ENCODE assay signal across 8 mouse cellular contexts in genomic region chr13:70841421-70841904, GRCm38 (mm10). TPM values are rescaled to one million over a fixed set of nuclear protein-coding genes. Genes with fewer than 3 reads are reported as not detected.
DNase-seq lines count a peak whose midpoint lies in the region; ATAC-seq and TF ChIP-seq lines count a peak whose summit lies in the region.

Adamts16 (minus strand) TSS chr13:70841811.

- H3K36me3 ChIP-seq in ES-E14 (ENCODE audit: control insufficient read depth, insufficient read depth, low read length, poor library complexity, severe bottlenecking): no peaks in the 10 kb centered on the region
- no peaks in the 10 kb centered on the region for H3K36me3 ChIP-seq in limb, embryonic 14.5 days (ENCODE audit: control insufficient read depth, insufficient read depth, low read length)
- H3K36me3 ChIP-seq in stomach, embryonic 14.5 days (ENCODE audit: control insufficient read depth, insufficient read depth, low read length): no peaks in the 10 kb centered on the region

- H3K4me3 ChIP-seq in ES-E14 (ENCODE audit: insufficient read depth in 1 of 2, low read depth in 1 of 2, low read length in 2 of 2, poor library complexity in 1 of 2, severe bottlenecking in 1 of 2): peak within 1 kb of the TSS; percentile 32 to 54; a peak in 2 of 4 replicates
- peak within 1 kb of the TSS; percentile 22 for H3K4me3 ChIP-seq in limb, embryonic 14.5 days (replicated peaks; ENCODE audit: low read length)
- peak within 1 kb of the TSS; percentile 19 for H3K4me3 ChIP-seq in stomach, embryonic 14.5 days (ENCODE audit: low read depth, low read length)

- H3K27me3 ChIP-seq in limb, embryonic 14.5 days (ENCODE audit: control insufficient read depth, insufficient read depth, low read length): peaks cover 30% of the 10 kb centered on the region
- H3K27me3 ChIP-seq in stomach, embryonic 14.5 days (ENCODE audit: control insufficient read depth, insufficient read depth, low read length): peaks cover 17% of the 10 kb centered on the region

- in situ Hi-C loops in ES-E14 (cut with MboI; ENCODE audit: low sequenced_read_pairs in 2 of 2, unreplicated experiment in 2 of 2): loop anchor here in 1 of 2 experiments (25.0 kb wide), 1 partner anchor 204 kb away; the partner anchor contains the start of gene Ice1

- 0 out of 2 replicates have a peak, but pooled peaks have one; percentile 12 for ATAC-seq in granulocyte monocyte progenitor cell, adult 5-6 weeks (replicated peaks; ENCODE audit: poor library complexity, severe bottlenecking)
- ATAC-seq in limb, embryonic 14.5 days (ENCODE audit: low FRiP score, low read depth): peak; percentile 46; the same call in 1 of the 2 replicates
- ATAC-seq in stomach, embryonic 14.5 days (ENCODE audit: insufficient number of reproducible peaks, insufficient read depth, low FRiP score, low read depth): peak; percentile 56

- TF ChIP-seq POLR2A in limb, embryonic 14.5 days (IDR thresholded peaks at IDR 0.05; ENCODE audit: borderline replicate concordance, extremely low read depth, insufficient read depth, insufficient read length): no peak

- peak within 1 kb of the TSS; percentile 39 for H3K4me2 ChIP-seq in limb, embryonic 14.5 days (replicated peaks; ENCODE audit: low read depth, low read length, severe bottlenecking)
- H3K4me2 ChIP-seq in stomach, embryonic 14.5 days (replicated peaks; ENCODE audit: low read depth, low read length): peak within 1 kb of the TSS; percentile 51

- WGBS in limb, embryonic 14.5 days: 1% methylated on average over 18 of the region's 18 CpGs
- WGBS in stomach, embryonic 14.5 days: 2% methylated on average over 18 of the region's 18 CpGs

- peak; percentile 19 for DNase-seq in embryo, embryonic 9.5 days (ENCODE audit: extremely low spot score)
- DNase-seq in embryo, embryonic 10.5 days (ENCODE audit: low spot score): no peak
- no peak for DNase-seq in ES-E14 (ENCODE audit: low read depth, low spot score)
- no peak for DNase-seq in limb, embryonic 14.5 days (ENCODE audit: low spot score)
- no peak for DNase-seq in testis, postnatal 10 days (ENCODE audit: low spot score)
- no peak for DNase-seq in frontal cortex, postnatal 25 days (ENCODE audit: low spot score in 2 of 2)

- H3K4me1 ChIP-seq in ES-E14 (ENCODE audit: control insufficient read depth in 2 of 2, insufficient read depth in 2 of 2, low read length in 2 of 2, poor library complexity in 1 of 2): no peaks in the 10 kb centered on the region
- no peaks in the 10 kb centered on the region for H3K4me1 ChIP-seq in limb, embryonic 14.5 days (ENCODE audit: control insufficient read depth, insufficient read depth, low read length)
- peaks cover 3% of the 10 kb centered on the region; the same call in 1 of the 2 replicates for H3K4me1 ChIP-seq in stomach, embryonic 14.5 days (ENCODE audit: control insufficient read depth, insufficient read depth, low read length)

- no peak within 1 kb of the TSS for H3K27ac ChIP-seq in ES-E14 (ENCODE audit: insufficient read depth, low read depth, low read length, poor library complexity, severe bottlenecking)
- H3K27ac ChIP-seq in limb, embryonic 14.5 days (replicated peaks; ENCODE audit: low read depth, low read length): no peak within 1 kb of the TSS
- no peak within 1 kb of the TSS for H3K27ac ChIP-seq in stomach, embryonic 14.5 days (ENCODE audit: low read length)

- no peak within 1 kb of the TSS for H3K9ac ChIP-seq in ES-E14 (ENCODE audit: insufficient read depth, low read depth, low read length, poor library complexity, severe bottlenecking)
- 0 out of 2 replicates have a peak within 1 kb of the TSS, but pooled peaks have one; percentile 31 for H3K9ac ChIP-seq in limb, embryonic 14.5 days (ENCODE audit: low read depth, low read length, severe bottlenecking)
- no peak within 1 kb of the TSS; the same call in 1 of the 2 replicates for H3K9ac ChIP-seq in stomach, embryonic 14.5 days (replicated peaks; ENCODE audit: low read depth, low read length)

- H3K9me3 ChIP-seq in ES-E14 (ENCODE audit: control insufficient read depth, insufficient read depth, low read depth, low read length): no peaks in the 10 kb centered on the region
- no peaks in the 10 kb centered on the region for H3K9me3 ChIP-seq in limb, embryonic 14.5 days (ENCODE audit: control insufficient read depth, low read length)
- H3K9me3 ChIP-seq in stomach, embryonic 14.5 days (ENCODE audit: control insufficient read depth, low read depth, low read length): no peaks in the 10 kb centered on the region

TF ChIP-seq in ES-E14, 5 proteins besides CTCF, POLR2A, EP300 and RAD21:
- TF ChIP-seq CHD2 (IDR thresholded peaks at IDR 0.05; ENCODE audit: low read depth, low read length) (no peak), ZNF384 (IDR thresholded peaks at IDR 0.05; ENCODE audit: low read depth, low read length) (no peak), MAFK (IDR thresholded peaks at IDR 0.05; ENCODE audit: insufficient read depth, low read depth, low read length) (no peak), ZC3H11A (IDR thresholded peaks at IDR 0.05; ENCODE audit: borderline replicate concordance, low read depth, low read length) (no peak), HCFC1 (IDR thresholded peaks at IDR 0.05; ENCODE audit: borderline replicate concordance, insufficient read depth, low read length) (no peak)
TF ChIP-seq in ES-E14: peak in this region for 0.

RNA-seq across cellular contexts. Expression of gene Adamts16, which starts in this region (rescaled TPM):
- total RNA-seq in ES-E14 (2012; rRNA removed): 0.13 TPM in 1 of 2 replicates, not detected in the other
- total RNA-seq in granulocyte monocyte progenitor cell, adult 5-6 weeks (2014; fragmentation: Nextera tagmentation): not detected in 2 replicates
- not detected in 2 replicates for total RNA-seq in granulocyte monocyte progenitor cell, adult 5-6 weeks (2017)
- 4.7 and 5.2 TPM in 2 replicates for polyA plus RNA-seq in limb, embryonic 14.5 days (2012; rRNA removed)
- polyA plus RNA-seq in limb, embryonic 14.5 days (2014; fragmentation: Nextera tagmentation; extraction: Ambion mirVana): 1.8 and 3.1 TPM in 2 replicates
- 1.1 and 1.8 TPM in 2 replicates for polyA plus RNA-seq in stomach, embryonic 14.5 days (2014; fragmentation: Nextera tagmentation; extraction: Ambion mirVana)

Comparison
In these comparisons a context has a peak if more than half of its experiments do, and no peak if none do; other contexts are left out.
1. Peak in ATAC-seq in granulocyte monocyte progenitor cell, adult 5-6 weeks; RNA of the gene not detected or under 1 TPM.